Mouse (Mus musculus) cerebellum, postnatal 10 days (tissue): ENCODE results near the gene Wdr63.
"Not testable (repeated sequence)": the region's sequence is repeated elsewhere in the genome, so short reads cannot be mapped to it uniquely, and the experiment has no call there.

Experiments used
- DNase-seq, 2 experiments: peaks; one replicate each; pipeline ENCODE4 v3.0.0; 2021; ENCODE audit warnings: mixed read lengths in 2 of 2

Gene Wdr63

DNA sequence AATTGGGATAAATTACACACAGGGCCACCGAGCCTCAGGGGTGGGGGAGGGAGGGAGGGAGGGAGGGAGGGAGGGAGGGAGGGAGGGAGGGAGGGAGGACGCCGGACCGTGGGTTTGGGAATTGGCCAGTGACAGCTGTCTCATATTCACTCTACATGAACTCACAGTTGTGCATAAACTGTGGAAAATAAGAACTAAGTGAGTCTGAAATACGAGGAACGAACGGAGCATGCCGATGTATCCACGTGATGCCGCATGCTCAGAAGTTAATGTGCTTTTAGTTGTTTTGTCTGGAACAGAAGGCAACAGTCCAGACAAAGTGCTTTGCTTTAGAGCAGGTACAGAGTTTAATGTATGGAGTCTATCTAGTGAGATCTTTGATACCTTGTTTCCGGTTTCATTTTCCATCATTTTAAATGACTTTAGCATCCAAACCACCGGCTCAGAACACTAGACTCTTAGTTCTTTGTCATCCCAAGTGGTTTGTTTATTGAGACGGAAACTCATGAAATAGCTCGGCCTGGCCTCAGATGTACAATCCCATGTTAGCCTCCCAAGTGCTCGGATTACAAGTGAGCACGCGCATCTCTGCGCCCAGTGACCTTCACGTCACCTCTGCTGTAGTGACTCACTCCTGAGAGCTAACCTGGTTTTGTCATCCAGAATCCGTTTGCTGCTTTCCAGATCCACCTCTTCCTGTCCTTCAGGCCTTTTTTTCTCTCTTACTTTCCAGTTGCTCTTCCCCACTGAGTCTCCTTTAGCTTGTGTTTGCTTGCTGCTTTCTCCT, 97.9 kb downstream of the Wdr63 start:
- DNase-seq, result no peak

DNA sequence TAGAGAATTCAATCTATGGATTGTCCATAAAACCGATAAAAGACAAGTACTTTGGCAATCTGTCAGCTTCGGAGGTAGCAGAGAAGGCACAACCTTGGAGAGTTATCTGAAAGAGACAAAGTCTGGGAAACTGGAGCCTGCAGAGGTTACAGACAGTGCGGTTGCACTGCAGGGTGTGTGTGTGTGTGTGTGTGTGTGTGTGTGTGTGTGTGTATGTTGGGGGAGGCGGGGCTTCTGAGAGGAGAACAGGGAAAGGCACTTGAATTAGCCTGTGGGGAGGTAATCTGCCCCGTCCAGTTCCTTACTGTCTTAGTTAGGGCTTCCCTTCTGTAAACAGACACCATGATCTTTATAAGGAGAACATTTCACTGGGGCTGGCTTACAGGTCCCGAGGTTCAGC, 100.1 kb downstream of the Wdr63 start:
- DNase-seq, result no peak

DNA sequence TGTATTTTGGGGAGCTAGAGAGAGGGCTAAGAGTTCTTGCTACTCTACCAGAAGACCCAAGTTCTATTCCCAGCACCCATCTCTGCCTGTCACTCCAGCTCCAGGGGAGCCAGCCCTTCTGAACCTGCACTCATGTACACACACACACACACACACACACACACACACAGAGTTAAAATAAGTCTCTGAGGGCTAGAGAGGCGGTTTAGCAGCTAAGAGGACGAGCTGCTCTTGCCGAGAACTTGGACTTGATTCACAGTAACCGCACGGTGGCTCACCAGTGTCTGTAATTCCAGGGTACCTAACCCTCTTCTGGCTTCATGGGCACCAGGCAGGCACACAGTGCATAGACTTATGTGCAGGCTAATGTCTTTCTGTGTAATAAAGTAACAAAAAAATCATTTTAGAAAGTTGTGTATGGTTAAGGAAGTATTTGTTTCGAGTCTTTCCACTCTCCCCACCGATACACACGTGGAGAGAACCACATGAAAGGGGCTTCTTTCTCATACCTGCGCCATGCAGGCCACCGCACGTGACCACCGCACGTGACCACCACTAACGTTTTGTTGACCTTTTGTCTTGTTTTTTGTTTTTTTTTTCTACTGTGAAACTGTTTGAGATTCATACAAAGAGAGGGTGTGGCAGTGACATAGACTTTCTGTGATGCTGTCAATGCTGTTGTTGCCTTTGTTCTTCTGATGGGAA, 103.4 kb downstream of the Wdr63 start:
- DNase-seq, result no peak

DNA sequence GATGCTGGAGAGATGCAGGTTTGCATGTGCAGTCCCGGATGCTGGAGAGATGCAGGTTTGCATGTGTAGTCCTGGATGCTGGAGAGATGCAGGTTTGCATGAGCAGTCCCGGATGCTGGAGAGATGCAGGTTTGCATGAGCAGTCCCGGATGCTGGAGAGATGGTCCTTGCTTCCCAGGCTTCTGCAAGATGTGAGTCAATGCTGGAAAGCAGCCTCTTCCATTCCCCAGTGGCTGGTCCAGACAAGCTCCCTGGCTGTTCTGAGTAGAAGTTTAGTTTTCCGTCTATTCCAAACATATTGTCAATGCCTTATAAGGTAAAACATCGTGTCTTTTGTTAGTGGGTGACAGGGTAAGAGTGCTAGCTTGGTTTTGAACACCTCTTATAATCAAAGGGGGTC, 111.4 kb downstream of the Wdr63 start:
- DNase-seq, result not testable (repeated sequence)

DNA sequence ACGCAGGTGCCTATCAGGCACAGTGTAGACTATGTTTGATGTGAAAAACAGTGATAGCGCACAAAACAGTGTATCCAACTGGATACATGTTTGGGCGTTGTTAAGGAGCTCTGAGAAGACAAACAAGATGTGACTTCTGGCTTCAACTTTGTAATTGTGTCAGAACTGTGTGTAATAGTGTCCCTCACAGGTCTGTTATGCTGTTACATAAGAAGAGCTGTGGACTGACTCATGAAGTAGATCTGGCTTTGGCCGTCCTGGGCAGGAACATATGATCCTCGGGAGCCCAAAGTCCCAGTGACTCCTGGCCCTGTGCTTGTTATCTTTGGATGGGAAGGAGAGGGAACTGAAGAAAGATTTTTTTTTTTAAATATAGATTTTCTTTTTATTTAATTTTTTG, 112.4 kb downstream of the Wdr63 start:
- no peak for DNase-seq

DNA sequence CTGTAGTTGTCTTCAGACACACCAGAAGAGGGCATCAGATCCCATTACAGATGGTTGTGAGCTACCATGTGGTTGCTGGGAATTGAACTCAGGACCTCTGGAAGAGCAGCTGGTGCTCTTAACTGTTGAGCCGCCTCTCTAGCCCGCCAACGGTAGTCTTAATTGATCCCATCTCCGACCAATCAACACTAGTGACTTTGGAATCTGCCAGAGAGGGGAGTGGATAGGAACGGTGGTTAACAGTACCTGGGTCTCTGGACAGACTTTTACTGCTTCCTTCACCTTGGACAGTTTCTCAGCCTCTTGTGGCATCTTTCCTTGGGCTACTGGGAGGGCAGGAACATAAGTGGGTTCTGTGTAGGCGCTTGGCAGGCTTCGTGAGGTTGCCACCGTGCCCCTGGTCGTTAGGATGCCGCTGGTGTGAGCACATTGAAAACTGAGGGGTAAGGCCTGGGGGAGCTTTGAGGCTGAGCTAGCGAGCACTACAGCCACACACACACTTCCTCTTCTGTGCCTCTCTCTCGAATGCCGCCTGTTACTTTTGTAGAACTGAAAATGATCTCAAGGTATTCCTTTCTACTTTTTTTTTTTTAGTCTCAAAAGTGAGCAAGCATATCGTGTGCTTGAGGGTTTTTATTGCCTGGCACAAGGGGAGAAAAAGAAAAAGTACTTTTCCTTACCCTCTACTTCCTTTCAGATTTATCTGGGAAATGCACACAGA, 114.3 kb downstream of the Wdr63 start:
- no peak for DNase-seq

DNA sequence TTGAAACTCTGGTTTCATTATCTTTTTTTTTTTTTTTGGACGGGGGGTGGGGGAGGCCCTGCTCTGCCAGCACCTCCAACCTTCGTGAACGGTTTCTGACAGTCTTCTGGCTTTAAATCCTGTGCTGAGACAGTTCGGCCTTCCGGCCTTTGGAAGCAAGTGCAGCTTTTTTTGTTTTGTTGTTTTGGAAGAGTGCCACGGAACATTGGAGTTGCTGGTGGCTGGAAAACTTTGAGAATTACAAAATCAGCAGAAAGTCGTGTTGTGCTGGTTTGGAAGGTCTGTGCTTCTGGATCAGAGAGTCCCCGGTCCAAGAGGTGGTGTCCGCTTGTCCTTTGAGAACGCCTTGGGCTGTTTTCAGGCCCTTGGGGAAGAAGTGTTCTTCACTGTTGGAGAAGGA, 115.1 kb downstream of the Wdr63 start:
- DNase-seq, result peak in 1 of 2 experiments; percentile 11

DNA sequence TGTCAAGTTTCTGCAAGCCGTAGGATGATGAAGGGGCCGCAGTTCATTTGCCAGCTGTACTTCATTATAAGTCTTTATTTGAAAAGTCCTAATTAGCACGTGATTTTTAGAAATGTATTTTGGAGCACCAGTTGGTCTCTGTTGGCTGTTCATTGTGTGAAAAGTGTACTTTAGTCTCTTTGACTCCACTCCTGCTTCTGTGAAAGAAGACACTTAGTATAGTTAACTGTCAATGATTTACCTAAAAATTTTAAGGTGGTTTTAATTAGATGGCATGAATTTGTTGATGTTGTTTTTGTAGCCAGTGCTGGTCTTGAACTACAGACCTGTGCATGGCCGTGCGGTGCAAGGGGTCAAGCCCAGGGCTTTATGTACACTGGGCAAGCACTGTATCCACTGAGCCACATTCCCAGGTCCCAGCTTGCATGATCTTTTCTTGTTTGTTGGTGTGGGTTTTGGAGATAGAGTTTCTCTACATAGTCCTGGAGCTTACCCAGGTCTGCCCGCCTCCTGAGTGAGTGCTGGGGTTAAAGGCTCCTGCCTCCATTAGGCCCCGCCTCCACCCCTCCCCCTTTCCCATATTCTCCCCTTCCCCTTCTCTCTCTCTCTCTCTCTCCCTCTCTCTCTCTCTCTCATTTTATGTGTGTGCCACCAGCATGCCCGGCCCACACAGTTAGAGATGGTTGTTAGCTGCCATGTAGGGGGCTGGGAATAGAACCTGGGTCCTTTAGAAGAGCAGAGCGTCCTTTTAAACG, 115.8 kb downstream of the Wdr63 start:
- peak in 1 of 2 experiments; percentile 8 for DNase-seq

DNA sequence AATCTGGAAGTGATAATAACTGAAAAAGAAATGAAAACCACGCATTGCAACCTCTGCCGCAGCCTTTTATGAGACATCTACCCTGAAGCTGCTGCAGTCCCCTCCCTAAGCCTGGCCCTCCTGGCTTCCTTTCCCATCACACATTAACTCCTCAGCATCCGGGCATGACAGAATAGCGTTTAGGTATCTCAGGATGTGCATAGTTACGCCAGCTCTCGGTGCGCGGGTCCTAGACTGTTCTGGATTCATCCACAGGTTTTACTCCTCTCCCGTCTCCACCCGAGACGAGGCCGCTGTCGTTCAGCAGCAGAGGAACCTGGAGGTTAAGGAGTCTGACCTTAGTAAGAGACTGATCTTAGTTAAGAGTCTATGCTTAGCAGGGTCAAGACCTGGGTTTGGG, 116.8 kb downstream of the Wdr63 start:
- no peak for DNase-seq
